Mouse (Mus musculus): Measurements from ENCODE around the gene Slc6a6. TPM values are rescaled to one million over a fixed set of nuclear protein-coding genes. Genes with fewer than 3 reads are reported as not detected.
A peak's percentile ranks its signal among the peaks of the same experiment; 100 is the strongest.

Gene Slc6a6
- polyA plus RNA-seq, 1 experiment from 2014 or later, result 51.7 TPM

DNA sequence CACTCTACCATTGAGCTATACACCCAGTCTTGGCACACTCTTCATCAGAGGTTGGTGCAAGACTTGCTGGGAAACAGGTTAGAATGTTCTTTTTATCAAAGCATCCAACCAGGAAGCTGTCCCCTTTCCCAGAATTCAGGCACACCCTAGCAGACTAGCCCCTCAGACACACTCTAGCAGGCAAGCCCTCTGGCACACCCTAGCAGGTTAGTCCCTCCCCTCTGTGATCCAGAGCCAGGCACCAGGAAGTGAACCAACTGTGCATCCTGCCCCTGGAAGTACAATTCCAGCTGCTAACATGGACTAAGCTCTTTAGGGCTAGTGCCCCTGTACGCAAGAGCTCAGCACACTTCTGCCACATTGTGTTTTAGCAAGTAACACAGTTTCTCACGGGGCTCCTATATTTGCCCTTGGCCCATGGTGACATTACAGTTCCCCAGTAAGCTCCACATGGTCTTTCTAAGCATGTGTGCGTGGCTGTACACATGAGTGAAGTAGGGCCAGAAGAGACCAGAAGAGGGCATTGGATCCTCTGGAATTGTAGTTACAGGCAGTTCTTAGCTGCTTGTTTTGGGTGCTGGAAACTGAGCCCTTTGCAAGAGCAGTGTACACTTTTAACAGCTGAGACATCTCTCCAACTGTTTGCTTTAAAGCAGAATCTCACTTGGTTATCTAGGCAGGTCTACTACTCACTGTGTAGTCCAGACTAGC lies 17.7 kb upstream of the Slc6a6 start:
- 81% methylated on average over 3 of the region's 3 CpGs for WGBS
- Histone ChIP-seq H3K4me2 (ENCODE audit: low read depth, low read length) (no peak overlapping the region), H3K36me3 (ENCODE audit: control insufficient read depth, insufficient read depth, low read length) (no peaks in the 10 kb centered on the region), H3K27ac (ENCODE audit: low read length) (no peak overlapping the region), H3K9me3 (ENCODE audit: control insufficient read depth, low read length) (no peaks in the 10 kb centered on the region), H3K27me3 (ENCODE audit: control insufficient read depth, insufficient read depth, low read depth, low read length) (no peaks in the 10 kb centered on the region), H3K4me3 (ENCODE audit: low read length) (no peak overlapping the region), H3K4me1 (replicated peaks; ENCODE audit: control insufficient read depth, insufficient read depth, low read length) (no peaks in the 10 kb centered on the region), H3K9ac (ENCODE audit: low read length) (no peak overlapping the region)
- ATAC-seq (ENCODE audit: low read depth), result no peak

DNA sequence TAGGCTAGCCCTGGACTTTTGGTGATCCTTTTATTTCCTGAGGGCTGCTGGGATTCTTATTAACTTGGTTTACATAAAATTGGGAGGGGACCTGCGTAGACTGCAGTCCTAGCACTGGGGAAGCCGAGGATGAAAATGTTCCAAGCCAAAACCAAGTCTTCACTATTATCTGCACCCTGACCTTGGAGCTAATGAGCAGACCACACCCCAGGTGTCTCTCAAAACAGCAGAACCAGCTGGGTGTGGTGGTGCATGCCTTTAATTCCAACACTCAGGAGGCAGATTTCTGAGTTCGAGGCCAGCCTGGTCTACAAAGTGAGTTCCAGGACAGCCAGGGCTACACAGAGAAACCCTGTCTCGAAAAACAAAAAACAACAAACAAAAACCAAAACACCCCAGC lies 16.7 kb upstream of the Slc6a6 start:
- ATAC-seq (ENCODE audit: low read depth), result no peak

DNA sequence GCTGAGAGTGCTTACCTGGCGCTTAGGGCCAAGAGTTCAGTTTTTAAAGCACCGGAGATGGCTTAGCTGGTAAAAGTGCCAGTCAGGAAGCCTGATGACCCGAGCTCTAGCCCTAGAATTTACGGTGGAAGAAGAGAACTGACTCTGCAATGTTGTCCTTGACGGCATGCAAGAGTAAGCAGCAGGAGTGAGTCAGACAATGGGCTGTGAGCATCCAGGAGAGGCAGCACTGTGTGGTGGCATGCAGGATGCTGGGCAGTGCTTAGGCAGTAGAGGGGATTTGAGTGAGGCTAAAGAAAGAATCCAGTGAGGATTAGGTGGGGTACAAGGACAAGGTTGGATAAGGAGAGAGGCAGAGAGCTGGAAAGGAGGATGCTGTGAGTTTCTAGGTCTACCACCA lies 15.6 kb upstream of the Slc6a6 start:
- no peak for ATAC-seq (ENCODE audit: low read depth)
- Histone ChIP-seq H3K4me1 (replicated peaks; ENCODE audit: control insufficient read depth, insufficient read depth, low read length) (no peaks in the 10 kb centered on the region), H3K9me3 (ENCODE audit: control insufficient read depth, low read length) (no peaks in the 10 kb centered on the region), H3K9ac (ENCODE audit: low read length) (no peak overlapping the region), H3K4me3 (ENCODE audit: low read length) (no peak overlapping the region), H3K27ac (ENCODE audit: low read length) (no peak overlapping the region), H3K36me3 (ENCODE audit: control insufficient read depth, insufficient read depth, low read length) (no peaks in the 10 kb centered on the region), H3K4me2 (ENCODE audit: low read depth, low read length) (no peak overlapping the region), H3K27me3 (ENCODE audit: control insufficient read depth, insufficient read depth, low read depth, low read length) (no peaks in the 10 kb centered on the region)
- 51% methylated on average over 5 of the region's 5 CpGs for WGBS

More for the DNA sequence above, 16.7 kb upstream of the Slc6a6 start:
- no peak overlapping the region for H3K4me2 ChIP-seq (ENCODE audit: low read depth, low read length)
- no peaks in the 10 kb centered on the region for H3K36me3 ChIP-seq (ENCODE audit: control insufficient read depth, insufficient read depth, low read length)
- no peak overlapping the region for H3K27ac ChIP-seq (ENCODE audit: low read length)
- no peak overlapping the region for H3K9ac ChIP-seq (ENCODE audit: low read length)
- H3K27me3 ChIP-seq (ENCODE audit: control insufficient read depth, insufficient read depth, low read depth, low read length), result no peaks in the 10 kb centered on the region
- H3K9me3 ChIP-seq (ENCODE audit: control insufficient read depth, low read length), result no peaks in the 10 kb centered on the region
- no peaks in the 10 kb centered on the region for H3K4me1 ChIP-seq (replicated peaks; ENCODE audit: control insufficient read depth, insufficient read depth, low read length)
- no peak overlapping the region for H3K4me3 ChIP-seq (ENCODE audit: low read length)
- WGBS, result 85% methylated on average over 4 of the region's 4 CpGs

DNA sequence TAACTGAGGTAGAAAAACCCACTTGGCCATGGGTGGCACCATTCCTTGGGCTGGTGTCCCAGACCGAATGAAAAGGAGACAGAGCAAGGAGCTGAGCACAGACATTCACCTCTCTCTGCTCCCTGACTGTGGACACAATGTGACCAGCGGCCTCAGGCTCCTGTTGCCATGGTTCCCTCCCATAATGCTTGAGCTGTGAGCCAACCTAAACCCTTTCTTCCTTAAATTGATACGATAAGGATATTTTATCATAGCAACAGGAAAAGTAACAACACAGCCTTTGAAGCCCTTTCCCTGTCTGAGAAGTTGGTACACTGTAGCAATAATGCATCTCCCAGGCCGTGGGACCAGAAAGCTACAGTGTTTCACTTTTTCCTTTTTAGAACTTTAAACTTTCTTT lies 14.6 kb upstream of the Slc6a6 start:
- Histone ChIP-seq H3K4me2 (ENCODE audit: low read depth, low read length) (no peak overlapping the region), H3K9ac (ENCODE audit: low read length) (no peak overlapping the region), H3K27me3 (ENCODE audit: control insufficient read depth, insufficient read depth, low read depth, low read length) (no peaks in the 10 kb centered on the region), H3K4me1 (replicated peaks; ENCODE audit: control insufficient read depth, insufficient read depth, low read length) (no peaks in the 10 kb centered on the region), H3K27ac (ENCODE audit: low read length) (no peak overlapping the region), H3K36me3 (ENCODE audit: control insufficient read depth, insufficient read depth, low read length) (no peaks in the 10 kb centered on the region), H3K4me3 (ENCODE audit: low read length) (no peak overlapping the region), H3K9me3 (ENCODE audit: control insufficient read depth, low read length) (no peaks in the 10 kb centered on the region)
- WGBS, result 55% methylated on average over 4 of the region's 4 CpGs
- ATAC-seq (ENCODE audit: low read depth), result no peak

DNA sequence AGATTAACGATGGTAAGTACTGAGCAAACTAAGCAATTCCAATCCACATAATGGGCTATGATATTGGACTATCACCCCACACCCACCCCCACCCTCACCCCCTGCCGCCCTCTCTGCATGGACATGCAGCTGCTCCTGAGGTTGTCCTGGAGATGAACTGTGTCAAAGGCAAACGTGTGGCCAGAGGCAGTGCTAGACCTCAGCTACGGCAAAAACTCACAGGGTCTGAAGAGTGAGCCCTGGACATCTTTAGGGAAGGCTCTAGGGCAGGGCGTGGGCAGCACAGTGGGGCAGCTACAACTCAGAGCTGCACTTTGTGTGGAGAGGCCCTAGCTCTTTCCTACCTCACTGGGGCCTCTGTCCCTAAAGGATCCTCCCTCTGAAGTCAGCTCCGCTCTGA lies 13.6 kb upstream of the Slc6a6 start:
- Histone ChIP-seq H3K9ac (ENCODE audit: low read length) (no peak overlapping the region), H3K27me3 (ENCODE audit: control insufficient read depth, insufficient read depth, low read depth, low read length) (no peaks in the 10 kb centered on the region), H3K4me3 (ENCODE audit: low read length) (no peak overlapping the region), H3K4me2 (ENCODE audit: low read depth, low read length) (no peak overlapping the region), H3K36me3 (ENCODE audit: control insufficient read depth, insufficient read depth, low read length) (no peaks in the 10 kb centered on the region), H3K4me1 (replicated peaks; ENCODE audit: control insufficient read depth, insufficient read depth, low read length) (peaks cover 5% of the 10 kb centered on the region; the same call in 1 of the 2 replicates), H3K9me3 (ENCODE audit: control insufficient read depth, low read length) (no peaks in the 10 kb centered on the region), H3K27ac (ENCODE audit: low read length) (no peak overlapping the region)
- no peak for ATAC-seq (ENCODE audit: low read depth)
- 62% methylated on average over 6 of the region's 6 CpGs for WGBS

DNA sequence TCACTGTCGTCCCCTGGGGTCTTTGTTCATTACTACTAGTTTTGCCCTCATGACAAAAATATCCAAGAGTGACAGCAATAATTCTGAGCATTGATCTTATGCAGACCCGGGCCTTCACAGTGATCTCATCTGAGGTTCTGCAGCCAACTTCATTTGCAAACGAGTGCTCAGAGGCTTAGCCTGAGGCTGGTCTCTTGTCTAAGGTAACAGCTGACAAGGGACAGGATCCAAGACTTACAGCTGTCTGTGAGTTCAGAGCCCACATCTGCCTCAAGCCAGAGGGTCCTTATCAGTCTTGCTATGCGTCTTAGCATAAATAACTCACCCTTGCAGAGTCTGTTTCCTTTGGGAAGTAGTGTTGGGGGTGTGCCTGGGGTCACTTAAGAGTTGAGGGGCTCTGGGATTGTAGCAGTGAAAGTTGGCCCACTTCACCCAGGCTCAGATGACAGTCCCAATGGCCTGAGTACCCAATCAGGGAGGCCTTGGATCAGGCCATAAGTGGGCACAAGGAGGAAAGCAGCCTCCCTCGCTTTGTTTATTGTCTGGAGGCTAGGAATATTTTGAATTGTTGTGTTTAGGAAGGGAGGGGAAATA lies 9.0 kb upstream of the Slc6a6 start:
- H3K4me2 ChIP-seq (ENCODE audit: low read depth, low read length), result no peak overlapping the region
- no peaks in the 10 kb centered on the region for H3K36me3 ChIP-seq (ENCODE audit: control insufficient read depth, insufficient read depth, low read length)
- no peaks in the 10 kb centered on the region for H3K9me3 ChIP-seq (ENCODE audit: control insufficient read depth, low read length)
- peak; percentile 77 for ATAC-seq (ENCODE audit: low read depth)
- H3K27me3 ChIP-seq (ENCODE audit: control insufficient read depth, insufficient read depth, low read depth, low read length), result no peaks in the 10 kb centered on the region
- peaks cover 11% of the 10 kb centered on the region for H3K4me1 ChIP-seq (replicated peaks; ENCODE audit: control insufficient read depth, insufficient read depth, low read length)
- H3K27ac ChIP-seq (ENCODE audit: low read length), result no peak overlapping the region
- 19% methylated on average over 5 of the region's 5 CpGs for WGBS
- H3K4me3 ChIP-seq (ENCODE audit: low read length), result no peak overlapping the region
- no peak overlapping the region for H3K9ac ChIP-seq (ENCODE audit: low read length)

DNA sequence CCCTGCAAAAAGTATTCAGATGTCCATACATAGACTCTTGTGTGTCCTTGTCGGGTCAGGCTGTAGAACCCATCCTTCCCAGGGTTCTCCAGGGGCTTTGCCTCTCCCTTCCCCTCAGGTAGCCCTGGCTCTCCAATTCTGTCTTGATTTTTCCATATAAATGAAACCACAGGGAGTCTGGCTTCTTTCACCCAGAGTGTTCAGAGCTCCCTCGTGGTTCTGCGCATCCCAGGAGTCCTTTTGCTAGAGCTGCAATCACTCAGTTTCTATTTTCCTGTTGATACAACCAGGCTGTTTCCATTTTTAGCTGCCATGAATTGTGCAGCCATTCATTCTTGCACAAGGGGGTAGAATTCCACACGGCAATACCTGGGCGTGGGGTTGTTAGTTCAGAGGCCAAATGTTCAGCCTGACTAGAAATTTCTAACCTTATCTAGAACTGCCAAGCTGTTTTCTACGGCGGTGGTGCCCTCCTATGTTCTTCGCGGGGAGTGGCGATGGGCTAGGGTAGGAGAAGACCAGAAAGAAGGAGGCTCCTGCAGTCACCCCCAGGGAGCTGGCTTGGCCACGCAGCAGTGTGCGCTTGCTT lies 5.3 kb upstream of the Slc6a6 start:
- no peak overlapping the region for H3K4me3 ChIP-seq (ENCODE audit: low read length)
- no peak overlapping the region for H3K9ac ChIP-seq (ENCODE audit: low read length)
- no peak for ATAC-seq (ENCODE audit: low read depth)
- 48% methylated on average over 12 of the region's 12 CpGs for WGBS
- no peaks in the 10 kb centered on the region for H3K9me3 ChIP-seq (ENCODE audit: control insufficient read depth, low read length)
- H3K4me2 ChIP-seq (ENCODE audit: low read depth, low read length), result no peak overlapping the region
- H3K36me3 ChIP-seq (ENCODE audit: control insufficient read depth, insufficient read depth, low read length), result no peaks in the 10 kb centered on the region
- no peaks in the 10 kb centered on the region for H3K27me3 ChIP-seq (ENCODE audit: control insufficient read depth, insufficient read depth, low read depth, low read length)
- peaks cover 14% of the 10 kb centered on the region for H3K4me1 ChIP-seq (replicated peaks; ENCODE audit: control insufficient read depth, insufficient read depth, low read length)
- H3K27ac ChIP-seq (ENCODE audit: low read length), result no peak overlapping the region

DNA sequence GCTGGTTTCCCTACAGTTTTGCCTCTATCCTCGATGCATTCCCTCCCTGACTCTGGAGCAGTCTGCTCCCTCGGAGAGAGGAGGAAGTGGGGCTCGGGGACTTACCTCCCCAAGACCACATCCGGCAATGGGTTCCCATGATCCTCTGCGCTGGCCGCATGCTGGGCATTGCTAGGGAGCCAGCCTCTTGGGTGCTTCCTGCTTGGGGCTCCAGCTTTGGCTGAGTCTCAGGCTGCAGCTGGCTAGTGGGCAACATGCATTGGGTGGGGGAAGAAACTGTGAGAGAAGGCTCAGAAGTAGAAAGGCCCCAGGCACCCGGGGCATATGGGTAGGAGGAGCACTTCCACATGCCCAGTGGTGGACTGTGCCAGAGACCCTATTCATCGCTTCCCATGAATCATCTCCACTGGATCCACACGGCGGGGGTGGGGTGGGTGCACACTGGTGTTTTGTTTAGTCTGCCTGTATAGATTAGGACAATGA lies 4.7 kb upstream of the Slc6a6 start:
- 40% methylated on average over 10 of the region's 10 CpGs for WGBS
- Histone ChIP-seq H3K4me2 (ENCODE audit: low read depth, low read length) (no peak overlapping the region), H3K4me1 (replicated peaks; ENCODE audit: control insufficient read depth, insufficient read depth, low read length) (peaks cover 14% of the 10 kb centered on the region), H3K4me3 (ENCODE audit: low read length) (no peak overlapping the region), H3K36me3 (ENCODE audit: control insufficient read depth, insufficient read depth, low read length) (no peaks in the 10 kb centered on the region), H3K9me3 (ENCODE audit: control insufficient read depth, low read length) (no peaks in the 10 kb centered on the region), H3K27me3 (ENCODE audit: control insufficient read depth, insufficient read depth, low read depth, low read length) (no peaks in the 10 kb centered on the region), H3K27ac (ENCODE audit: low read length) (no peak overlapping the region), H3K9ac (ENCODE audit: low read length) (no peak overlapping the region)
- ATAC-seq (ENCODE audit: low read depth), result no peak

DNA sequence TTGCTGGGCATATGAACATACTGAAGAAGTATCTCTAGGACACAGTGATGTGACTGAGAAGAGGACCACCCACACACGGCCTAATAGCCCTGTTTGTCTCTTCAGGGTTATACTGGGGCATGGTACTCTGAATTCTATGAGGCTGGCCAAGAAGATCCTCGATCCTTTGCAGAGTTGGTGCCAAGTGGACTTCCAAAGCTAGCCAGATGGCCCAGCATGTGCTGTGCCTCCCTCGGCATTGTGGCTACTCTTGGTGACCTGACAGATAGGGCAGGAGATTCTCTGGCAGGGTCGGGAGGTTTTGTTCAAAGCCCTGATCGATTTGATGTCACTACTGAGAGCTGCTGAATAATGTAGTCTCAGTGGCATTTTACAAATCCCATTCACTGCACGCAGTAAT lies 4.1 kb upstream of the Slc6a6 start:
- H3K9me3 ChIP-seq (ENCODE audit: control insufficient read depth, low read length), result no peaks in the 10 kb centered on the region
- H3K4me3 ChIP-seq (ENCODE audit: low read length), result no peak overlapping the region
- no peaks in the 10 kb centered on the region for H3K36me3 ChIP-seq (ENCODE audit: control insufficient read depth, insufficient read depth, low read length)
- H3K27me3 ChIP-seq (ENCODE audit: control insufficient read depth, insufficient read depth, low read depth, low read length), result no peaks in the 10 kb centered on the region
- no peak overlapping the region for H3K27ac ChIP-seq (ENCODE audit: low read length)
- H3K9ac ChIP-seq (ENCODE audit: low read length), result no peak overlapping the region
- H3K4me2 ChIP-seq (ENCODE audit: low read depth, low read length), result no peak overlapping the region
- WGBS, result 65% methylated on average over 6 of the region's 6 CpGs
- H3K4me1 ChIP-seq (replicated peaks; ENCODE audit: control insufficient read depth, insufficient read depth, low read length), result peaks cover 14% of the 10 kb centered on the region
- no peak for ATAC-seq (ENCODE audit: low read depth)
